Mouse (Mus musculus): Measurements from ENCODE around the gene Npas2.

- TF ChIP-seq POLR2A (IDR thresholded peaks at IDR 0.05; ENCODE audit: low read depth, low read length) = no peak
- no peak for TF ChIP-seq CTCF (IDR thresholded peaks at IDR 0.05; ENCODE audit: extremely low read depth, insufficient read length, insufficient replicate concordance, low read depth, low read length)
Observed at GRCm38 (mm10) chr1:39349427-39349826, 155.9 kb downstream of the Npas2 start.
